ENCODE assay signal across 8 mouse cellular contexts in genomic region chr8:84936962-84937546, GRCm38 (mm10). TPM values are rescaled to one million over a fixed set of nuclear protein-coding genes. Genes with fewer than 3 reads are reported as not detected.
DNase-seq lines count a peak whose midpoint lies in the region; ATAC-seq and TF ChIP-seq lines count a peak whose summit lies in the region.

Mast1 (minus strand) TSS chr8:84937359.

- peaks cover 60% of the 10 kb centered on the region for H3K27me3 ChIP-seq in embryonic facial prominence, embryonic 14.5 days (replicated peaks; ENCODE audit: control insufficient read depth, insufficient read depth, low read length)
- H3K27me3 ChIP-seq in lung, postnatal 0 days (replicated peaks; ENCODE audit: insufficient read depth, low read length): peaks cover 30% of the 10 kb centered on the region

- H3K4me1 ChIP-seq in embryonic facial prominence, embryonic 14.5 days (ENCODE audit: control insufficient read depth, insufficient read depth, low read length): peaks cover 7% of the 10 kb centered on the region; the same call in 1 of the 2 replicates
- no peaks in the 10 kb centered on the region for H3K4me1 ChIP-seq in lung, postnatal 0 days (ENCODE audit: insufficient read depth, low read depth, low read length)

- peak within 1 kb of the TSS; percentile 43 for H3K4me3 ChIP-seq in embryonic facial prominence, embryonic 14.5 days (ENCODE audit: low read depth, low read length)
- peak within 1 kb of the TSS; percentile 20; the same call in 1 of the 2 replicates for H3K4me3 ChIP-seq in lung, postnatal 0 days (ENCODE audit: low read depth, low read length)

- H3K9ac ChIP-seq in embryonic facial prominence, embryonic 14.5 days (ENCODE audit: low read depth, low read length): peak within 1 kb of the TSS; percentile 55
- H3K9ac ChIP-seq in lung, postnatal 0 days (replicated peaks; ENCODE audit: low read depth): no peak within 1 kb of the TSS

- no peak for TF ChIP-seq EP300 in lung, postnatal 0 days (IDR thresholded peaks at IDR 0.05)

- H3K27ac ChIP-seq in embryonic facial prominence, embryonic 14.5 days (replicated peaks; ENCODE audit: low read depth, low read length): no peak within 1 kb of the TSS; the same call in 1 of the 2 replicates
- no peak within 1 kb of the TSS for H3K27ac ChIP-seq in lung, postnatal 0 days (ENCODE audit: low read length)

- ATAC-seq in embryonic facial prominence, embryonic 14.5 days (ENCODE audit: low read depth): peak; percentile 73
- peak; percentile 83 for ATAC-seq in lung, postnatal 0 days
- ATAC-seq in activated CD4-positive, CD25-positive, alpha-beta regulatory T cell, adult 4 months: no peak

- intact Hi-C loops in heart, postnatal 36 days (cut with DNase I): no loop called here

- H3K4me2 ChIP-seq in embryonic facial prominence, embryonic 14.5 days (ENCODE audit: low read depth, low read length): peak within 1 kb of the TSS; percentile 65
- peak within 1 kb of the TSS; percentile 55 for H3K4me2 ChIP-seq in lung, postnatal 0 days (replicated peaks; ENCODE audit: low read depth, low read length)

- no peaks in the 10 kb centered on the region for H3K36me3 ChIP-seq in embryonic facial prominence, embryonic 14.5 days (ENCODE audit: control insufficient read depth, insufficient read depth, low read length)
- H3K36me3 ChIP-seq in lung, postnatal 0 days (ENCODE audit: insufficient read depth, low read length): no peaks in the 10 kb centered on the region

- WGBS in embryonic facial prominence, embryonic 14.5 days: 0% methylated on average over 20 of the region's 50 CpGs
- WGBS in lung, postnatal 0 days: under 1% methylated on average over 34 of the region's 50 CpGs

- peak; percentile 77 for DNase-seq in ES-CJ7 (ENCODE audit: low read depth, low spot score)
- peak; percentile 75 for DNase-seq in adrenal gland, postnatal 25 days
- peak; percentile 65 for DNase-seq in embryonic facial prominence, embryonic 14.5 days (ENCODE audit: low spot score)
- DNase-seq in heart, postnatal 36 days: peak; percentile 49 to 50
- DNase-seq in layer of hippocampus, adult 9-11 months: peak; percentile 39
- DNase-seq in lung, postnatal 0 days (ENCODE audit: low spot score): peak; percentile 69
- DNase-seq in retina, postnatal 1 day: peak; percentile 86

- H3K9me3 ChIP-seq in embryonic facial prominence, embryonic 14.5 days (ENCODE audit: control insufficient read depth, low read length): 0 out of 2 replicates have a peak, but pooled peaks cover 5% of the 10 kb centered on the region
- H3K9me3 ChIP-seq in lung, postnatal 0 days (ENCODE audit: low read length): no peaks in the 10 kb centered on the region

- TF ChIP-seq CTCF in lung, postnatal 0 days (IDR thresholded peaks at IDR 0.05): peak; percentile 61

RNA-seq across cellular contexts. Expression of gene Mast1, which starts in this region (rescaled TPM):
- total RNA-seq in adrenal gland, postnatal 25 days (2021): 1.3 and 3.0 TPM in 2 replicates
- polyA plus RNA-seq in embryonic facial prominence, embryonic 14.5 days (2014; fragmentation: Nextera tagmentation; extraction: Ambion mirVana): 3.4 and 3.6 TPM in 2 replicates
- under 1 TPM; 0.11 to 0.14 TPM for total RNA-seq in heart, postnatal 36 days (2021)
- polyA plus RNA-seq in lung, postnatal 0 days (2015; fragmentation: Nextera tagmentation; extraction: Ambion mirVana): 0.32 and 0.33 TPM in 2 replicates
- 1 to 10 TPM in 1 of 2 experiments, under 1 TPM in 1; 0.64 to 1.0 TPM for polyA plus RNA-seq in activated CD4-positive, CD25-positive, alpha-beta regulatory T cell, adult 4 months (2017; shearing (Covaris generic))

Comparison
In these comparisons a context has a peak if more than half of its experiments do, and no peak if none do; other contexts are left out.
1. Peak in DNase-seq in heart, postnatal 36 days; RNA of the gene not detected or under 1 TPM.
2. Peak in DNase-seq, ATAC-seq, H3K4me3 ChIP-seq and H3K4me2 ChIP-seq in lung, postnatal 0 days; RNA of the gene not detected or under 1 TPM.